Mouse (Mus musculus) 3134 (cell line): ENCODE results near the gene Zfp148.
"Not testable (repeated sequence)": the region's sequence is repeated elsewhere in the genome, so short reads cannot be mapped to it uniquely, and the experiment has no call there.

ENCODE experiments used
- DNase-seq: peaks from one replicate; pipeline ENCODE4 v3.0.0-alpha.2; 2011; ENCODE audit warnings: low spot score; ENCODE audit not compliant: insufficient read length; ENCODE audit errors: extremely low read depth

The Zfp148 gene

GRCm38 (mm10) chr16:33380882-33381613, 412 bp downstream of the Zfp148 start:
- peak; percentile 75 for DNase-seq

- no peak for DNase-seq
Measured at GRCm38 (mm10) chr16:33381614-33382245, 1.1 kb downstream of the Zfp148 start.

- DNase-seq: no peak
Measured at GRCm38 (mm10) chr16:33382341-33382740, 1.7 kb downstream of the Zfp148 start.

GRCm38 (mm10) chr16:33383584-33383983, 2.9 kb downstream of the Zfp148 start:
- DNase-seq: no peak

GRCm38 (mm10) chr16:33384057-33384456, 3.4 kb downstream of the Zfp148 start:
- not testable (repeated sequence) for DNase-seq

DNA sequence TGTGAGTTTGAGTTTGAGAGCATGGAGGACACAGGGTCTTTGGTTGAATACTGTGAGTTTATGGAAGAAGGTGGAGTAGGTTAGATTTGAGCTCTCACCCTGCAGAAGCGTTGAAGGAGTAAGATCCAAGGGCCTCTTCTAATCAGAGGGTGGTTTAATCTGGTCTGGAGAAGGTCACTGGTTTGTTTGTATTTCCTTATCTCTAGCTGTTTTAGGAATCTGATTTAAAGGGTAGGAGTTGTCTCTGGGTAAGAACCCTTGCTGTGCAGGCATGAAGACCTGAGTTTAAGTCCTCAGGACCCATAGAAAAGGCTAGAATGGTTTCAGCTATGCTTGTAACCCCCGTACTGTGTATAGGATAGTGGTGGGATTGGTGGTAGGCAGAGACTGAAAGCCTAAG, 6.4 kb downstream of the Zfp148 start:
- no peak for DNase-seq

- DNase-seq: no peak
Measured at GRCm38 (mm10) chr16:33387420-33387819, 6.8 kb downstream of the Zfp148 start.

- peak; percentile 87 for DNase-seq
Measured at GRCm38 (mm10) chr16:33399913-33400782, 19.5 kb downstream of the Zfp148 start.

DNA sequence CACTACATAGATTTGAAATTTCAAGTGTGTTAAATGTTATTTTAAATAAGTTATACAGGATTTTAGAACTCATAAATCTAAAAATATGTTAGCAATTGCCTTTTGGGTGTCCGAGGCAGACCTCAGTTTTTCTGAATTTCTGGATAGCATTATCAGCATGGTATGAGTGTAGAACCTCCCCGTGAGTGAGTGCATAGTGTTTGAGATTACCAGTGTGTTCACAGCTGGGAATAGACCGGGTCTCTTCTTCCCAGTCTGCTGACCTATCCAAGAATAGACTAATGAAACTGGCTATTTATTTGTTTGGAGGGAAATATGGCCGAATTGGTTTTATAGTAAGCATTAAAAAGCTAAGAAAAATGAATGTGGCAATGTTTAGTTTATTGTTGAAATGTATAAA, 20.3 kb downstream of the Zfp148 start:
- DNase-seq: no peak

DNA sequence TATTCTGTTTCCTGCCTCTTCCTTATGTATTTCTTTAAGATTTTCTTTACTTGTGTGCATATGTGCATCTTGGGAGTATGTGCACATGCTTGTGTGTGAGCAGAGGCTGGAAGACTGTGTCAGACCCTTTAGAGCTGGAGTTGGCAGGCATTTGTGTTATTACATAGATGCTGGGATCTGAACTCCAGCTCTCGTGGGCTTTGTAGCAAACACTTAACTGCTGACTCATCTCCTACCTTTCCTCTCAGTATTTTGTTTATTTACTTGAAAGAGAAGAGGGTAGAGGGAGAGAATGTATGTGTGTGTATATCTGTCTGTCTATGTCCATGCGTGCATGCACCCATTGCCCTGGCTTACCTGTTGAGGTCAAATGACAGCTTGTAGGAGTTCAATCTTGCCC, 22.6 kb downstream of the Zfp148 start:
- DNase-seq: no peak

- DNase-seq: no peak
Measured at GRCm38 (mm10) chr16:33404055-33404454, 23.4 kb downstream of the Zfp148 start.

- no peak for DNase-seq
Measured at GRCm38 (mm10) chr16:33405487-33405886, 24.9 kb downstream of the Zfp148 start.

GRCm38 (mm10) chr16:33410151-33410550, 29.5 kb downstream of the Zfp148 start:
- DNase-seq: no peak

GRCm38 (mm10) chr16:33410605-33411004, 30.0 kb downstream of the Zfp148 start:
- no peak for DNase-seq

DNA sequence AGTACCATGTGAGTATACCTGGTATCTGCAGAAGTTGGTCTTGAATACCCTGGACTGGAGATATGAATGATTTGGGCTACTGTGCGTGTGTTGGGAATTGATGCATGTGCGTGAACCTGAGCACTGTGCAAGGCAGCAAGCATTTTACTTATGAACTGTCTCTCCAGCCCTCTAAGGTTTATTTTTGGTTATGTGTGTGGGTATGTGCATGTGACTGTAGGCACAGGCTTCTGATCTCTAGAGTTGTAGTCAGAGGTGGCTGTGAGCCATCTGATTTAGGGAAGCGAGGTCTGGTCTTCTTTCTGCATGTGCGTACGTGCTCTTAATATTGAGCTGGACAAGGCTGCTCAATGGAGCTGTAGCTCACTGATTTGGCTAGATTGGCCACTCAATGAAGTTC, 33.6 kb downstream of the Zfp148 start:
- DNase-seq: no peak

DNA sequence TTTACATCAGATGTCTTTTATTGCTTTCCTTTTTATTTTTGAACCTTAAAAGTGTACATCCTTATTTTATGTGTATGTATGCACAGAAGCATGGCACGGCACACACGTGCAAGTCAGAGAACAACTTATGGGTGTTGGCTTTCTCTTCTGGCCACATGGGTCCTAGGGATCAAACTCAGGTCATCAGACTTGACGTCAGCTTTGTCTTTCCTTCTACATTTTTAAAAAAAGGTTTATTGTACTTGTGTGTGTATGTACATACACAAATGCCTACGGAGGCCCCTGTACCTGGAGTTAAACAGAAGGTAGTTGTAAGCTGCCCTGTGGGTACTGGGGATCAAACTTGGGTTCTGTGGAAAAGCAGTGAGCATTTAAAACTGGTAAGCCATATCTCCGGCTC, 35.0 kb downstream of the Zfp148 start:
- DNase-seq: no peak

GRCm38 (mm10) chr16:33428327-33428726, 47.7 kb downstream of the Zfp148 start:
- DNase-seq: no peak

GRCm38 (mm10) chr16:33431660-33432059, 51.0 kb downstream of the Zfp148 start:
- no peak for DNase-seq

DNA sequence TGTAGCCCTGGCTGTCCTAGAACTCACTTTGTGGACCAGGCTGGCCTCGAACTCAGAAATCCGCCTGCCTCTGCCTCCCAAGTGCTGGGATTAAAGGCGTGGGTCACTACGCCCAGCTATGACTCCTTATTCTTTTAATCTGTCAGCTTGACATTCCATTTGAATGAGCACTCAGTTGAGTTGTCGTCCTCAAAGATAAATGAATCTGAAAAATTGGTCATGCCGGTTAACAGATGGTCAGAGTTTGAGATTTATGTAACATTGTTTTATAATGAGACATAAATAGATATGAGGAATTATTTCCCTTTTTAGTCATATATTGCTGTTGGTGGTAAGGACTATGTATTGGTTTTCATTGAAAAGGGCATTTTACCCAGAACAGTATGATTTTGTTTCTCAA, 60.4 kb downstream of the Zfp148 start:
- DNase-seq: no peak

- no peak for DNase-seq
Measured at GRCm38 (mm10) chr16:33446830-33447229, 66.2 kb downstream of the Zfp148 start.

GRCm38 (mm10) chr16:33453826-33454225, 73.2 kb downstream of the Zfp148 start:
- no peak for DNase-seq
